Mouse (Mus musculus): Measurements from ENCODE around the gene Gemin6.
"Not testable (repeated sequence)": the region's sequence is repeated elsewhere in the genome, so short reads cannot be mapped to it uniquely, and the experiment has no call there.

Gemin6 gene

DNA sequence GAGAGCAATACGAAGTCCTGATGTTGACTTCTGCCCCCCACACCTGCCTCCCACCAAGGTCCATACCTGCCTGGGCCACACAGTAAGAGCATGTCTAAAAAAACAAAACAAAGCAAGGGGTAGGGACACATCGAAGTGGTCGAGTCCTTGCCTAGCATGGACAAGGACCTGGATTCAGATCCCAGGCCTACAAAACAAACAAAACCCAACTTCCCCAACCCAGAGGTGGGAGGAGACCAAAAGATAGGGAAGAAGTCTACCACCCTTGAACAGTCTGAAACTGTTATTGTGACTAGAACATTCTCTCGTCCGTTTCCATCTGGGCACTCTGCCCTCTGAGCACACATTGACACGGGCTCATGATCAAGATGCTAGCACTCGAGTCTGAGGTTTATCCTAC lies 10.1 kb downstream of the Gemin6 start:
- no peak for DNase-seq (ENCODE audit: low spot score)

DNA sequence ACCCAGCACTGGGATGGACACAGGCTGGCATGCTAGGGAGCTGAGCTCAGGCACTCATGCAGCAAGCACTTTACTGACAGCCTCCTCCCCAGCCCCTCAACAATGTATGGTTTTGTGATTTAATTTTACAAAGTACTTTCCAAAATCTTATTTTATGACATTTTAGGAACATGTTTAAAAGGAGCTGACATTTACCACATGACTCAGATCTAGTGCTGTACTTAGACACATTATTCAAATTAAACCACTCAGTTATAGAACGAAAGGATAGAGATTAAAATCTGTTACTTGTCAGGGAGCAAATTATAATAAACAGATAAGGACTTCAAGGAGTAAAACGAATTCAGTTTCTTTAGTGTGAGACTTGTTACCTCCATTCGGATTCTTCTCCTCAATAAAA lies 11.2 kb downstream of the Gemin6 start:
- DNase-seq (ENCODE audit: low spot score): no peak

DNA sequence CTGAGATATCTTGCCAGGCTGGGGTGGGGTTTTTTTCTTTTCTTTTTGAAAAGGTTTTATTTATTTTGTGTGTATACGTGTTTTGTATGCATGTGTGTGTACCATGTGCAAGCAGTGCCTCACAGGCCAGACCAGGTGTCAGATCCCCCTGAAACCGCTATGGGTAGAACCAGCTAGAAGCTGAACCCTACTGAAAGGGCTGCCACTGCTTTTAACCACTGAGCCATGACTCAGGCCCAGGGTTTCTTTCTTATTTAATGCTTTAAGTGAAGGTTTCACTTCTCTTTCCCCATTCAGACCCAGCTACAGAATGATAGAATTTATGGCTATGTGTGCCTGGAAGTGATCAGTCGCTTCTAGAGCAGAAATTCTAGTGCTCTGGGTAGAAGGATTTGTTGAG lies 12.6 kb downstream of the Gemin6 start:
- DNase-seq (ENCODE audit: low spot score): no peak

DNA sequence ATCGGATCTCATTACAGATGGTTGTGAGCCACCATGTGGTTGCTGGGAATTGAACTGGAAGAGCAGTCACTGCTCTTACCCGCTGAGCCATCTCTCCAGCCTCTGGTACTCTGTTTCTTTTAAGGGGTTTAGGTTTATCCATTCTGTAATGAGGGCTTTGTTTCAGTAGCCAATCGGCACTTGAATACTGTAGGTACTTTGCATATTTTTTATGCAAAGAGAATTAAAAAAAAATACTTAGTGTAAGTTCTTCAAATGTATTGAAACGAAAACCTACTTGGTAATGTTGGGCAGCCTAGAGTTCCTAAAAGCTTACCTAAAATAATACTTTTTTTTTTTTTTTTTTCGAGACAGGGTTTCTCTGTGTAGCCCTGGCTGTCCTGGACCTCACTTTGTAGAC lies 13.2 kb downstream of the Gemin6 start:
- DNase-seq (ENCODE audit: low spot score): no peak

DNA sequence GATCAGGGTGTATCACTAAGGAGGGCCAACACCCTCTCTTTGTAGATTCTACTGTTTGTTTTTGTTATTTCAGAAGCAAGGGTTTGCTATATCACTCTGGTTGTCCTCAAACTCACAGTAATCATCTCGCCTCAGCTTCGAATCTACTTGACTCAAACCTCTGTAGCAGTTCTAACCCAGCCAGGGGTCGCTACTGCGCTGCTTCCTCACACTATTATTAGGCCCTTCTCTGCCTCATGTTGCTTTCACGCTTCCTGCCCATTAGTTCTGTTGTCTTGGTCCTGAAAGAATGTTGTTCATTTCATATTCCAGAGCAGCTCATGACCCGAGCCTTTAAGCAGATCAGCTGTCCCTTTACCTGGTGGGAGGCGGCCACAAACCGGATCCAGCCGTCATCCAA lies 17.4 kb downstream of the Gemin6 start:
- DNase-seq (ENCODE audit: low spot score): no peak

DNA sequence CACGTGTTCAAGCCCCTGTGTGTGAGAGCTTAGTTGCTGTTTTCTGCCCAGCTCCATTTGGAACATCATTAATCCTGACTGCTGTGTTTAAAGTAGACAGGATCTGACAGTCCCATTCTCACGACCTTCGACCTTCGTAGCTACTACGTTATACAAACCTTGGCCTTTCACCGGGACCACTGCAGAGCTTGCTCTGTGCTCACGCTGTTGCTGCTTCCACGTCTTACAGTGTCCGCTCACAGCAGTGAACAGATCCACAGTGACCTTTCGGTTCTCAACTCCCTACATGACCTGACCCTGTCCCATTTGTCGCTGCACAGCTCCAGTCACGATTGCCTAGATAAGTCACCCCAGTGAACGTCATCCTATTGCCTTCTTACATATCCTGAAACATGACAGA lies 18.9 kb downstream of the Gemin6 start:
- no peak for DNase-seq (ENCODE audit: low spot score)

DNA sequence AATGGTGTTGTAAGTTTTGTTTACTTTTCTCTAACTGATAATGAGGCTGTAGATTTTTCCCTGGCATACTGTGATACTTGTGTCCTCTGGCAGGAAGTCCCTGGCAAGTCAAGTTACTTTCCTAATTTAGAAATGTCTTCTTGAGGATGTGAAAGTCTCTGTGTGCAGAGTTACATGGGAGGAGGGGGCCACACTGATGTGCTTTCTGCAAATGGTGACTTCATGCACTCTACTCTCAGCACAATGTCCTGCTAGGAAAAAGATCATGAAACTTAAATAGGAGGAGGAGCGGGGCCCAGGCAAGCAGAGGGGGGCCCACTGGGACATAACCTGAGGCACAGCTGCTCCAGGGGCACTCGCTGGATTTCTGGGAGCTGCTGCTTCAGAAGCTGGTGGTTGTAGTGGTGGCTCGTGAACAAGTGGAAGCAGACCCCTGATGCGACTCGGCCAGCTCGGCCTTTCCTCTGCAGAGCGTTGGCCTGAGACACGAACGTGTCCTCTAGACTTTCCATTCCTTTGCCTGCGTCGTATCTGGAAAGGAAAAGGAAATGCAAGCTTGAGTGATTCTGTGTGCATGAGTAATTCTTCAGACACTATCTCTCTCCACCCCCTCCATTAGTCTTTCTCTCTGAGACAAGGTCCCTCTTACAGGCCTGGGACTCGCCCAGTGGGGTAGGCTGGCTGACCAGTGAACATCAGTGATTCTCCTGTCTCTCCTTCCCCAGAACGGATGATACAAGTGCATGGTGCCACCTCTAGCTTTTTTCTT lies 28.7 kb downstream of the Gemin6 start:
- no peak for DNase-seq (ENCODE audit: low spot score)

DNA sequence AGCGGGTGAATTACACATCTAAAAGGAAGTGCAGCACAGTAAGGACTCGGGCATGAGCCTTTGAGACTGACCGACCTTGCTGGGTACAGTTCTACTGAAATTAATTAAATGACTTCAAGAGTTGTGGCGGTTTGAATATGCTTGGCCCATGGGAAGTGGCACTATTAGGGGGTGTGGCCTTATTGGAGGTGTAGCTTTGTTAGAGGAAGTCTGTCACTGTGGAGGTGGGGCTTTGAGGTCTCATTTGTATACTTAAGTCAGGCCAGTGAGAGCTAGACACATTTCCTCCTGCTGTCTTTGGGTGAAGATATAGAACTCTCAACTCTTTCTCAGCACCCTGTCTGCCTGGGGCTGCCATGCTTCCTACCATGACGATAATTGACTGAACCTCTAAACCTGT lies 30.2 kb downstream of the Gemin6 start:
- no peak for DNase-seq (ENCODE audit: low spot score)

DNA sequence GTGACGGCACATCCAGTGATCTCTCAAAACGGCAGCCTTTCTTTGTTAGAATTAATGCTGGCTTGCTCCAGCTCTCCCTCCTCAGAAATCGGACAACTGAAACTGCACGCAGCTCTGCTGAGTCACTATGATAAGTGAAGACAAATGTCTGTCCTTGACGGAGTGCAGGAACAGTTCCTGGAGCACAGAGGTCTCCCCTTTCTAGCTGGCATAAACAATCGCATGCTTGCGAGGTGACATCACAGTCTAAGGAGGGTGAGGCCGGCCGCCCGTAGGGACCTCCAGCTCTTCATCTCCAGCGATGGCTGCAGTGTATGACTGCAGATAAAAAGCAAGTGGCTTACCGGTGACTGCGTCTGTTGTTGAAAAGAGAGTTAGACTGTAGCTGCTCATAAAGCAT lies 31.0 kb downstream of the Gemin6 start:
- DNase-seq (ENCODE audit: low spot score): peak; percentile 83

DNA sequence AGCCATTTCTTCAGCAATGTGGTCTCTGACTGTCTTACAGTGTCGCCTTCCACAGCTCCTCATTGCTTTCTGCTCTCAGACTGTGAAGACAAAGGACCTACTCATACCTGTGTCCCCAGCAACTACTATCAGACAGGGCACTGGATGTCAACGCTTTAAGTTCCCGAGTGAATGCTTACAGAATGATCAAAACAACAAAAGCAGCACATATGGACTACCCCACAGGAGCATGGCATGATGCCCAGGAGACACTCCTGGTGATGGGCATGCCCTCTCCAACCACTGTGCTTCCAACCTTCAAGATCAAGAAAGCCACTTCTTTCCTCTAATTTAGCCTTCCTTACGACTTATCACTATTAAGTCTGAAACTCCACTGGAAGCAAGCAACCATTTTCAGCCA lies 42.8 kb downstream of the Gemin6 start:
- DNase-seq (ENCODE audit: low spot score): no peak

DNA sequence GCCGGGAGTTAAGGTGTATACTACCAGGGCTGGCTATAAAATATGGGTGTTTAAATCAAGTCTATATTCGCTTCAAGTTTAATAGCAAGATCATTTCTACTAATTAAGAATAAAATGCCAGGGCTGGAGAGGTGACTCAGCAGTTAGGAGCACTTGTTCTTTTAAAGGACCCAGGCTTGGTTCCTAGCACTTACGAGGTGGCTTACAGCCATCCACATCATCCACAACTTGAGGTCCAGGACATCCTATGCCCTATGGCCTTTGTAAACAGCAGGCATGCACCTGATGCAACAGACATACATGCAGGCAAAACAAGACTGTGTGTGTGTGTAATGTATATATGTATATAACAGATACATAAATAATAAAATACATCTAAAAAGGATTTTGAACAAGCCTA lies 43.9 kb downstream of the Gemin6 start:
- DNase-seq (ENCODE audit: low spot score): no peak

DNA sequence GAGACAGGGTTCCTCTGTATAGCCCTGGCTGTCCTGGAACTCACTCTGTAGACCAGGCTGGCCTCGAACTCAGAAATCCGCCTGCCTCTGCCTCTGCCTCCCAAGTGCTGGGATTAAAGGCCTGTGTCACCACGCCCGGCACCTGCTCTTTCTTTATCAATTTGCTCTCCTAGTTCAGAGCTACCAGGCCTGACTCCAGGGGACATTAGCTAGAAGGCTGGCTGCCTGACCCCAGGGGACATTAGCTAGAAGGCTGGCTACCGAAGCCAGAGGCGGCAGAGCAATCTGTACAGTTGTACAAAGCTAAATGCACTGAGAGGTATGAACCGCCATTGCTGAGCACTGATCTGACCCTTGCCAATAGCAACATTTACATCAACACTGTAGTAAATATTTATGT lies 46.4 kb downstream of the Gemin6 start:
- DNase-seq (ENCODE audit: low spot score): not testable (repeated sequence)
